Mouse (Mus musculus) neural tube, embryonic 10.5 days (tissue): Measurements from ENCODE around the gene Prss40.
"Not testable (repeated sequence)": the region's sequence is repeated elsewhere in the genome, so short reads cannot be mapped to it uniquely, and the experiment has no call there.

Experiments
- DNase-seq: peaks from one replicate; pipeline ENCODE4 v3.0.0-alpha.2; 2017; ENCODE audit warnings: low spot score; ENCODE audit errors: extremely low spot score

The Prss40 gene

DNA sequence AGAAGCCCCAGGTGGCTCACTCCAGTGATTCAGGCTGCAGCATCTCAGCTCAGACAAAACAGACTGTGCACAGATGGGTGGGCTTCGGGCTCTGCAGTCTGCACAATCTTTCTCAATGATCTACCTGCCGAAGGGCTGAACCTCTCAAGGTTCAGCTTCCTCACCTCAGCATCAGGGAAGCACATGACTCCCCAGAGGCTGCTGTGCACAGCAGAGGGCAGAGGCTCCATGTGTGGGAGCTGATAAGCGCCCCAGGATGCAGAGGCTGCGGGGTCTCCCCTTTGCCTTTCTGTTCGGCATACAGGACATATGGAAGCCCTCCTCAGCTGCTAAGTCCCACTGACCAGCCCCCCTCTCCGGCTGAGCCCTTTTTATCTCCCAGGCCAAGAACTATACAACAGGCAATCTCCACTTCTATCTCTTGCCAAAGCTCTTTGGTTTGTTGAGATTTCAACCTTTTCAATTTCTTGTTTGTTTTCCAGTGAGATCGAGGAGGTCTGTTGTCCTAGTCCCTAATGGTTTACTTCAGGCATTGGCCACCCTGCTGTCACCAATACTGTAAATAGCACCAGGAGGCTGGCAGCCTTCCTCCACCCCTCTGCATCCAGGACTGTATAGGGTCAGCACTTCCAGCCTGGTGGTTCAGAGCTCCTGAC is 25.6 kb downstream of the Prss40 start, which contains the start of gene Cfc1:
Gene Cfc1 (plus strand): TSS at position 606 of the 656 bp plus-strand sequence.
- DNase-seq = not testable (repeated sequence)

DNA sequence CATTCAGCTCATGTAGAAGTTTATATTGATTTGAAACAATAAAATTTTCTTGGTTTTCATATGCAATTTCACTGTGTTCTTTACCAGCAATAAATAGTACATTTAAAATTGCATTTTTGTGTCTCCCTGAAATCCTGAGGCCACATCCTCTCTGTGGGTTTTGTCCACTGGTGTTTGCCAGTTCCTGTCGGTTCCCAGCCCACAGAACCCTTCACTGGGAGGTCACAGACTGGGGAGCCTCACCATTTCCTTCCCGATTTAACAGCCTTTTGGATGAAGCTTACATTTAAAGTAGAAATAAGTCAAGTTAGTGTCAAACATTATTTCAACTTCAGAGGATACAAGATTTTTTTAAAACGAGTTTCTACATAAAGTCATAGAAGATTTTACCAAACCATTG is 26.2 kb downstream of the Prss40 start:
- DNase-seq = not testable (repeated sequence)

DNA sequence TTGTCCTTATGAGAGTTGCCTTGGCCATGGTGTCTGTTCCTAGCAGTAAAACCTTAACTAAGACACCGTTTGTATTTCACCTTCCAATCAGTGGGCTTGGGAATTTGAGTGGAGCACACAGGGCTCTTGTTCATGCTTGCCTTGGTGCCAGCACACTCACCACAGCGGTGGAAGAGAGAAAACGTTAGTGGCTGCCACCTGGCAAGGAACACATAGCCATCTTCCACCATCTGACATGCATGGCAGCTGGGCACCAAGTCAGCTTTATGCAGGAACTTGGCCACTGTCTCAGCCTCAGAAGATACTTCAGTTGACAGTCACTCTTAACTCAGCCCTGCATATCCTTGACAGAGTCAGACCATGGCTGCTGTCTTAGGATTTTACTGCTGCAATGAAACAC is 37.1 kb downstream of the Prss40 start:
- DNase-seq = no peak

DNA sequence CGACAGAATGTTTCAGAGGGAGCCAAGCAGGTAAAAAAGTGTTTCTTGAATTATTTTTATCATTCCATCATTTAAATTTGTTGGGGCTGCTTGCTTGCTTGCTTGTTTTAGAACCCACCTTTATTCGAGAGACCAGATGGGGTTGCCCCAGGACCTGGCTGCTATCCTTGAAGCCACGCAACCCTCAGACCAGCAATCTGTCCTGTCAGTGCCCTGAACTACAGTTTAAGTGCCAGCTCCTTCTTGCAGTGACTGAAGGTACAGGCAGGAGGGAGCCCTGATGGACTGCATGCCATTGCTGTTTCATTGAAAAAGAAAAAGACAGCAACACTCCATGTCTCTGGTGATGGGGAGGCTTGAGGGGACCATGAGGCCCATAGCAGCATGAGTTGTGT is 37.9 kb downstream of the Prss40 start:
- DNase-seq = no peak

DNA sequence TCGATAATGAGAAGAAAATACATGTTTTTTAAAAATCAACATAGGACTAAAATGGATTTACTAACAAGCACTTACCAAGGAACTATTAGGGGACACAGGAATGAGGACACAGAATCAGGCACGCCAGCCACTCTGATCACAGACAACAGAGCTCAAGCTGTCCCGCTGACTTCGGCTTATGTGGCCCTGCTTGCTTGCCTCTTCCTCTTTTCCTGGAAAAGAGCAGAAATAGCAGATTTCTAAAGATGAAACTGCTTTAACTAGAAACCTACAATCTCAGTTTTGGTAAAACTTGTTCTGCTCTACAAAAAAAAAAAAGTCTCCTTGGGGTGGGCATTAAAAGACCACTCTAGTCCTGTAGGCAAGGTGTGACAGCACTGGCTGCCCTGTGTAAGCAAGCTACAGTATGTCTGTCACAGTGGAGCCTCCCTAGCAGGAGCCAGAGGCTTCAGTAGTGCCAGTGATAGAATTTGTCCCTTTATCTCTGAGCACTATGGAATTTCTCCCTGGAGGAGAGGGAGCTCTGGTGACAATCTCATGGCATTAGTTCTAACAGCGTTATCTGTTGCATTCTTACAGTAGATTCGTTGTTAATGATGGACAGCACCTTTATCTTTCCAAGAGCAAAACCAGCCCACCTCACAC is 38.4 kb downstream of the Prss40 start:
- DNase-seq = no peak

DNA sequence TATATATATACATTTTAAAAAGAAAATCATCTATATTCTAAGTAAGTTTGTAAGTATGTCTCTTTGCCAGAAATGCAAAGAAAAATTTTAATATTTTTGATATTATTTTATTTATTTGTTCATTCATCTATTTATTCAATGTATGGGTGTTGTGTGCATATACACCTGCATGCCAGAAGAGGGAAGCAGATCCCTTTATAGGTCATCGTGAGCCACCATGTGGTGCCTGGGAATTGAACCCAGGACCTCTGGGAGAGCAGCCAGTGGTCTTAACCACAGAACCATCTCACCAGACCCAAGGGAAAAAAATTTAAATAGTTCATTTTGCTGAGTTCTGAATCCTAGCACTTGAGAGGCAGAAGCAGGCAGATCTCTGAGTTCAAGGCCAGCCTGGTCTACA is 42.5 kb downstream of the Prss40 start:
- DNase-seq = no peak

DNA sequence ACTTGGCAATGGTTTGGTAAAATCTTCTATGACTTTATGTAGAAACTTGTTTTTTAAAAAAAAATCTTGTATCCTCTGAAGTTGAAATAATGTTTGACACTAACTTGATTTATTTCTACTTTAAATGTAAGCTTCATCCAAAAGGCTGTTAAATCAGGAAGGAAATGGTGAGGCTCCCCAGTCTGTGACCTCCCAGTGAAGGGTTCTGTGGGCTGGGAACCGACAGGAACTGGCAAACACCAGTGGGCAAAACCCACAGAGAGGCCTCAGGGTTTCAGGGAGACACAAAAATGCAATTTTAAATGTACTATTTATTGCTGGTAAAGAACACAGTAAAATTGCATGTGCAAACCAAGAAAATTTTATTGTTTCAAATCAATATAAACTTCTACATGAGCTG is 42.9 kb downstream of the Prss40 start:
- DNase-seq = not testable (repeated sequence)

DNA sequence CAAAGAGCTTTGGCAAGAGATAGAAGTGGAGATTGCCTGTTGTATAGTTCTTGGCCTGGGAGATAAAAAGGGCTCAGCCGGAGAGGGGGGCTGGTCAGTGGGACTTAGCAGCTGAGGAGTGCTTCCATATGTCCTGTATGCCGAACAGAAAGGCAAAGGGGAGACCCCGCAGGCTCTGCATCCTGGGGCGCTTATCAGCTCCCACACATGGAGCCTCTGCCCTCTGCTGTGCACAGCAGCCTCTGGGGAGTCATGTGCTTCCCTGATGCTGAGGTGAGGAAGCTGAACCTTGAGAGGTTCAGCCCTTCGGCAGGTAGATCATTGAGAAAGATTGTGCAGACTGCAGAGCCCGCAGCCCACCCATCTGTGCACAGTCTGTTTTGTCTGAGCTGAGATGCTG is 43.4 kb downstream of the Prss40 start:
- not testable (repeated sequence) for DNase-seq

DNA sequence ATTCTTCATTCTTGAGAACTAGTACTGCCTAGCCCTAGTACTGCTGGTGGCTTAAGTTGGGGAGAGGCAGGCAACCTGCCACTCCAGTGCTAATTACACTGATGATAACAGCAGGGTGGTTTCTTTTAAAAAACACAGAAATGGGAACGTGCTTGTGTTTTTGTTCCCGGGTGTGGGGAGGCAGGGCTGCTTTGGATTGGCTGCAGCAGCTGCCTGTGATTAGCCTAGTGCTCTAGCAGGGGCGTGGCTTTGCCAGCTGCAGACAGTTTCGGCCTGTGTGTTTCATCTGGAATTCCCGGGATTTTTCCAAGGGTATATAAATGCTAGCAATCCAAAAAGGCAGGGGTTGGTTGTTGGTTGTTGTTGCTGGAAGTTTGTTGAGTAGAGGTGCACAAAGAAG is 44.1 kb downstream of the Prss40 start:
- DNase-seq = no peak

DNA sequence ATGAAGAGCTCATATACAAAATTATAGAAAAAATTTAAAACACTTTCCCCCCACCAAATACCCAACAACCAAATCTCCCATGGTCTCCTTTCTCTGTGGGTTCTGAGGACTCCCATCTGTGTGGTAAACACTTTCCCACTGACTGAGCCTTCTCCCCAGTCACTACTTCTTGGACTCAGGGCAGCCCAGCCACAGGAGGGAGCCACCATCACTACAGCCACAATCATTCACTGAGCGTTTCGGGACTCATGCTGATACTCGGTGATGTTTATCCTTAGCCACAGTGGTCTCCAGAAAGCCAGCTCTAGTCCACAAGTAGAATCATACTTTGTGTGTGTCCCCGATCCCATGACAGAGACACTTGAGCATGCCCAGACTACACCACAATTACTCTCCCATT is 47.7 kb downstream of the Prss40 start:
- no peak for DNase-seq

DNA sequence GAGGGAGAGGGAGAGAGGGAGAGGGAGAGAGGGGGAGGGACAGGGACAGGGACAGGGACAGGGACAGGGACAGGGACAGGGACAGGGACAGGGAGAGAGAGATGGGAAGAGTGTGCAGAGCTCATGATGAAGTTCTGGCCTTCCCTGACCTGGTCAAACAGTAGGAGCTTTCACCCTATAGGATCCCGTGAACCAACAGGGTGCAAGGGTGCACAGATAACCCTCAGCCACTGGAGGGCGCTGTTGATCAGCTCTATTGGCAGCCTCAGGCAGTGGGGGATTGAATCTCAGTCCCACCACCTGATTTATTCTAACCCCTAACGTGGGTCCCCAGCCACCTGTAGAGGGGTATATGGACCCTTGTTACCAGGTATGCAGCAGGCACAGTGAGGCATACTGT is 49.7 kb downstream of the Prss40 start:
- DNase-seq = peak; percentile 66

DNA sequence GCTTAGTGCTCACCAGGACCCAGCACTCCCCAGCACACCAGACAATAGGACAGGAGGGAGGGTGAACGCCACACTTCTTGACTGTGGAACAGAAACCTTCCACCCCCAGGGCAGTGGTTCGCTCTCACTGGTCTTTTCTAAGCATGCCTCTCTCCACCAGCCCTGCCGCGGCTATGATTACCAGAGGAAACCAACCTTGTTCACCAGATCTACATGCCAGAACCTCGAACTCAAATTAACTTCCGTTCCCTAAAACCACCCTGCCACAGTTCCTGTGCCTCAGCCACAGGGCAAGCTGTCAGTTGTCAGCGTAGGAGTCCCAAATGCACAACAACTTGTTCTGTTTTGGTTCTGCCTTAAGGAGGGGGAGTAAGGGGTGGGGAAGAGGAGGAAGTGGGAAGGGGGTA is 50.2 kb downstream of the Prss40 start:
- DNase-seq = no peak

DNA sequence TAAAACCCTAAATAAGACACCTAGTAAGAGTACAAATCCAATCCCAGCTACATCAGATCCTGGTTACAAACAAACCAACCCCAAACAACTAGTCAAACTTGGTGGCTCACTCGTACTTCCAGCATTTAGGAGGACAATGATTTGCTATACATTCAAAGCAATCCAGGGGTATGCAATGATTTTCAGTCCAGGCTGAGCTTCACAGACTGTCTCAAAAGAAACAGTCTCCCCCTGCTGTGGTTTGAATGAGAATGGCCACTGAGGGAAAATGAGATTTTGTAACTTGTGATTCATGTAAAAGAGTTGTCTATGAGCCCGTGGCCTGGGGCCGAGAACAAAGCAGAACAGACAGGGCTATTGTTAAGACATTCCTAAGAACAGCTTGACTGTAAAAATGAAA is 52.8 kb downstream of the Prss40 start:
- no peak for DNase-seq

DNA sequence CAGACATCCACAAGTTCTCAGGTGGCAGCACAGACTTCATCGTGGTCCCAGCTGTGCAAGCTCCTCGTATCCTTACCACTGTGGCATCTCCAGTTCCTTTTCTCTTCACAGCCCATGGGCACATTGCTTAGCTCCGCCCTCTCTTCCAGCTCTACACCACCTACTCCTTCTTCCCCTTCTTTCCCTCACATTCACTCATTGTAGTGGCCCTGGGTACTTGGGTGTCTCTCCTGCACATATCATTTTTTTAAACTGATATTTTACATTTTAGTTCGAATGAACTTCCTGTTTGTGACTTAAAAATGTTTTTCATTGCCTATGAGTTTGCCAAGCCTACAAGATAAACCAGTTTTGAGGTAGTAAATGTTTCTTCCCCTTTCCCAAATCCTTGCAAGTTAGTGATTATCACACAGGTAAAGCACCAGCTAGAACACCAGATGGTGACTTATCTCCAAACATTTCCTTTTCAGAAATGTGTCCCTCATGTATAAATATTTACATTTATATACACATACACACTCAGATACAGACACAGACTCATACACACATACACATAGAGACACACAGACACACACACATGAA is 54.7 kb downstream of the Prss40 start:
- no peak for DNase-seq

DNA sequence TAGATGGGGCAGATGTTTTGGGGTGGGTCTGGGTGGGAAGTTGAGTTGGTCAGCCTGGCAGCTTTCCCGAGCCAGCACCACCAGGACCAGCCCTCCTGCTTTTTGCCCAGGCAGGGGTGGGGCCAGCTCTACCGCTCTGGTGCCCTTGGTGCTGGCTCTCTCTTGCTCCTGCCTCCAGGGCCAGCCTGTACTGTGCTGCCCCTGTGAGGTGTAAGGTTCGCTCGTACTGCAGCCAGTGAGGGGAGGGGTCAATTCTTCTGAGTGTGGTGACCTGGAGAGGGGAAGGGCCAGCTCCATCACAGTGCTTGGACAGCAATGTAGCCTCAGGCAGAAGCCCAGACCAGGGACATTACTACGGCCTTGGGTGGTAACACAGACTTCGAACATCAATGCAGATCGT is 55.4 kb downstream of the Prss40 start:
- DNase-seq = no peak

DNA sequence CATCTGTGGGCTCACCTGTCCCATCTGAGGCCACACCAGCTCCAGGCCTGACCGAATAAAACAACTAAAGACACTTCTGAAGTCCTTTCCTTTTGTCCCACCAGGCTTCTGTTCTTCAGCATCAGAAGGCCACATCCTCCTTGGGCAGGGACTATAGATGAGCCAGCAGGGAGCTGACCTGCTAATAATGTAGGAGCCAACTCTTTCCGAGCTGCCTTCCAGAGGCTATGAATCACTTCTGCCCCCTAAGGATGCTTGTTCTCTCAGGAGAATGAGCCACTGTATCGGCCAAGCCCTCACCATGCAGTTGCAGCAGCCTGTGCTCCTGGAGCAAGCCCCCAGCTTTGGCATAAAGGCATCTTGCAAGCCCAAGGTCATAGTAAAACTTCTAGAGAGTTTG is 57.8 kb downstream of the Prss40 start:
- no peak for DNase-seq
